Mouse (Mus musculus) embryo, embryonic 11 days (tissue): ENCODE data around the gene Ccdc85c.

Experiments used
- DNase-seq: peaks from one replicate; pipeline ENCODE4 v3.0.0-alpha.2; 2015

Gene Ccdc85c

GRCm38 (mm10) chr12:108172639-108173038, 102.6 kb downstream of the Ccdc85c start:
- no peak for DNase-seq

GRCm38 (mm10) chr12:108171336-108171735, 103.9 kb downstream of the Ccdc85c start:
- DNase-seq: no peak

GRCm38 (mm10) chr12:108170467-108170866, 104.8 kb downstream of the Ccdc85c start:
- DNase-seq: no peak

- no peak for DNase-seq
Measured at GRCm38 (mm10) chr12:108168909-108169308, 106.3 kb downstream of the Ccdc85c start.

- no peak for DNase-seq
Measured at GRCm38 (mm10) chr12:108163706-108164105, 111.5 kb downstream of the Ccdc85c start.

GRCm38 (mm10) chr12:108162036-108162435, 113.2 kb downstream of the Ccdc85c start:
- peak; percentile 32 for DNase-seq

GRCm38 (mm10) chr12:108159863-108160262, 115.4 kb downstream of the Ccdc85c start:
- no peak for DNase-seq
